Mouse (Mus musculus) ES-E14 (cell line): Measurements from ENCODE around the gene Pwwp2b.

Experiments used
- CHD2 ChIP-seq: IDR thresholded peaks from 2 replicates; pipeline ENCODE4 v1.6.1; 2014; ENCODE audit warnings: mild to moderate bottlenecking, low read depth, low read length, inconsistent platforms
- HCFC1 ChIP-seq: IDR thresholded peaks from 2 replicates; pipeline ENCODE4 v1.6.1; 2012; ENCODE audit warnings: low read length, inconsistent platforms, borderline replicate concordance; ENCODE audit not compliant: insufficient read depth
- MAFK ChIP-seq: IDR thresholded peaks from 2 replicates; pipeline ENCODE4 v1.6.1; 2014; ENCODE audit warnings: mild to moderate bottlenecking, low read depth, low read length, inconsistent platforms; ENCODE audit not compliant: insufficient read depth
- ZC3H11A ChIP-seq: IDR thresholded peaks from 2 replicates; pipeline ENCODE4 v1.6.1; 2012; ENCODE audit warnings: low read depth, mild to moderate bottlenecking, inconsistent platforms, low read length, borderline replicate concordance
- ZNF384 ChIP-seq: IDR thresholded peaks from 2 replicates; pipeline ENCODE4 v1.6.1; 2012; ENCODE audit warnings: low read depth, low read length, inconsistent platforms

DNA sequence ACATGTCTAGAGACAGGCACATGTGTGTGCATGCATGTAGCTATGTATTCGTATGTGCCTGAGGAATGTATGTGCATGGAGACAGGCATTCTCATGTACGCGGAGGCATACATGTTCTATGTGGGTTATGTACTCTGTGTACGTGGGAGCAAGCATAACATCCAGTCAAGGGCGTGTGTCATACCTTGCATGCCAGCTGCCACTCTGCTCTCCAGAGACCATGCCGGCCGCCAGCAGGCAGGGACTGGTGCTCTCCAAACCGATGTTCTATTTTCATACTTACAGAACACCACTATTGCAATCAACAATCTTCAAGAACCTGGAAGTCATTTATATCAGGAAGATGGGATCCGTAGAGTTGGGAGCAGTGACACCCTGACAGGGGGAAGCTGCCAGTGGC is 31.8 kb upstream of the Pwwp2b start:
- TF ChIP-seq HCFC1 (no peak), ZNF384 (no peak), MAFK (no peak), CHD2 (no peak), ZC3H11A (no peak)
